Mouse (Mus musculus) heart, embryonic 11.5 days (tissue): Measurements from ENCODE around the gene Mri1. TPM values are rescaled to one million over a fixed set of nuclear protein-coding genes. Genes with fewer than 3 reads are reported as not detected.

Experiments
- ATAC-seq: fragments of 200-750 bp; cut with Nextera tagmentation; replicated peaks from 2 replicates; pipeline ENCODE4 v1.8.0; 2017; ENCODE audit warnings: moderate library complexity; ENCODE audit not compliant: insufficient number of reproducible peaks, low FRiP score, low TSS enrichment
- H3K27ac ChIP-seq: fragments of 300-500 bp; sonication (generic); 2 replicates; pipeline ENCODE4 v1.5.1; 2014; ENCODE audit warnings: mild to moderate bottlenecking, low read depth, low read length
- H3K27me3 ChIP-seq: fragments of 300-500 bp; sonication (generic); 2 replicates; pipeline ENCODE4 v1.6.1; 2014; ENCODE audit warnings: mild to moderate bottlenecking, low read length, mixed read lengths; ENCODE audit not compliant: control insufficient read depth, insufficient read depth
- H3K36me3 ChIP-seq: fragments of 300-500 bp; sonication (generic); 2 replicates; pipeline ENCODE4 v1.6.1; 2014; ENCODE audit warnings: mild to moderate bottlenecking, low read length, moderate library complexity, mixed read lengths; ENCODE audit not compliant: control insufficient read depth, insufficient read depth
- H3K4me1 ChIP-seq: fragments of 300-500 bp; sonication (generic); 2 replicates; pipeline ENCODE4 v1.6.1; 2014; ENCODE audit warnings: low read length; ENCODE audit not compliant: control insufficient read depth, insufficient read depth
- H3K4me2 ChIP-seq: fragments of 300-500 bp; sonication (generic); 2 replicates; pipeline ENCODE4 v1.6.1; 2014; ENCODE audit warnings: mild to moderate bottlenecking, moderate library complexity
- H3K4me3 ChIP-seq: fragments of 300-500 bp; sonication (generic); 2 replicates; pipeline ENCODE4 v1.5.1; 2014; ENCODE audit warnings: low read depth, low read length
- H3K9ac ChIP-seq: fragments of 300-500 bp; sonication (generic); 2 replicates; pipeline ENCODE4 v1.6.1; 2014; ENCODE audit warnings: mild to moderate bottlenecking, low read depth, low read length, moderate library complexity
- H3K9me3 ChIP-seq: fragments of 300-500 bp; sonication (generic); replicated peaks from 2 replicates; pipeline ENCODE4 v1.6.1; 2016; ENCODE audit warnings: low read length; ENCODE audit not compliant: control insufficient read depth
- WGBS: fragments of 180-500 bp; shearing (Covaris S2); extraction: QIAGEN DNeasy Blood & Tissue Kit; methylation state at CpG from one replicate; pipeline ENCODE4 v1.1.7; 2014; ENCODE audit not compliant: insufficient replicate concordance; 5-methylcytosine and 5-hydroxymethylcytosine counted together
- polyA plus RNA-seq: library from polyadenylated mRNA; unstranded; fragments of >200 nt; fragmentation: Nextera tagmentation; extraction: Ambion mirVana; gene quantifications from 2 replicates; pipeline ENCODE4 v1.2.1, GENCODE M21; 2014

Mri1 gene
- polyA plus RNA-seq, 1 experiment from 2014 or later = 50.7 TPM

DNA sequence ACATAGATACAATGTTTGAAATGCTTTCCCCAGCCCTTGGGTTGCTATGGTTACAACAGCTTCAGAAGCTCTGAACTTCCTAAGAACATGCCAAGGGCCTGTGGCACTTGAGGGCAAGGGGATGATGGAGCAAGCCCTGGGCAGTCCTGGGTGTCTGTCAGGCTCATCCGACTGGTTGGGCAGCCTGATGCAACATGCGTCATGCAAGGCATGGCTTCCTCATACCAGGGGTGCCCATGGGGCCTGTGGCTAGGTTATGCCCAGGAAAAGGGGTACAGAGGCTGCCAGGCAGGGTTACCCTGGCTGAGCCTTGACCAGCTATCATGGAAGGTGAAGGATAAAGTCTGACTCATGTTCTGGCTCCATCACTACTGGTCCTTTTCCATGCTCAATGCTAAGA, 24.1 kb downstream of the Mri1 start:
- H3K4me1 ChIP-seq = peaks cover 10% of the 10 kb centered on the region
- WGBS = 76% methylated on average over 2 of the region's 2 CpGs
- no peak overlapping the region for H3K9ac ChIP-seq
- peaks cover 9% of the 10 kb centered on the region for H3K36me3 ChIP-seq
- no peaks in the 10 kb centered on the region for H3K9me3 ChIP-seq
- ATAC-seq = no peak
- no peaks in the 10 kb centered on the region for H3K27me3 ChIP-seq
- no peak overlapping the region for H3K4me3 ChIP-seq
- H3K27ac ChIP-seq = no peak overlapping the region
- no peak overlapping the region for H3K4me2 ChIP-seq

DNA sequence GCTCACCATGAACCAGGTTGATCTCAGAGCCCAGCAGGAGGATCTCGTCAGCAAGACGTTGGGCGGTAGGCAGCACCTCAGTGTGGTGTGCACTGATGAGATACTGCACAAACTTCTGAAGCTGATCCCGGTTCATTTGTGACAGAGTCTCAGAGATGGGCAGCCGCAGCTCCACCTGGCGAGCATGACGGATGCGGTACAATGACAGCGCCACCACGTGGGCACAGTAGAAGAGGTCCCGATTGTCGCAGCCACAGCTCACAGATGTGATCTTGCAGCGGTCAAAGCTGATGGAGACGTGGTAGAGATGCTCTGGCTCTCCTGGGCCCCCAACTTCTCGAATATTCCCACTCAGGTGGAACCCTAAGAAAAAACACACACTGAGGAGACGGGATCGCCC, 26.4 kb downstream of the Mri1 start:
- no peaks in the 10 kb centered on the region for H3K9me3 ChIP-seq
- no peaks in the 10 kb centered on the region for H3K27me3 ChIP-seq
- peaks cover 15% of the 10 kb centered on the region for H3K36me3 ChIP-seq
- no peak overlapping the region for H3K9ac ChIP-seq
- H3K4me2 ChIP-seq = no peak overlapping the region
- 76% methylated on average over 17 of the region's 17 CpGs for WGBS
- peaks cover 3% of the 10 kb centered on the region for H3K4me1 ChIP-seq
- no peak overlapping the region for H3K4me3 ChIP-seq
- no peak for ATAC-seq
- no peak overlapping the region for H3K27ac ChIP-seq

GRCm38 (mm10) chr8:84223322-84224029, 33.6 kb downstream of the Mri1 start:
- ATAC-seq = no peak
- H3K27me3 ChIP-seq = no peaks in the 10 kb centered on the region
- no peaks in the 10 kb centered on the region for H3K4me1 ChIP-seq
- no peak overlapping the region for H3K4me2 ChIP-seq
- H3K36me3 ChIP-seq = peaks cover 29% of the 10 kb centered on the region
- no peak overlapping the region for H3K9ac ChIP-seq
- H3K9me3 ChIP-seq = no peaks in the 10 kb centered on the region
- H3K4me3 ChIP-seq = no peak overlapping the region
- WGBS = 85% methylated on average over 21 of the region's 21 CpGs
- no peak overlapping the region for H3K27ac ChIP-seq

GRCm38 (mm10) chr8:84222566-84223165, 34.5 kb downstream of the Mri1 start:
- Histone ChIP-seq H3K27ac (no peak overlapping the region), H3K4me3 (no peak overlapping the region), H3K4me2 (no peak overlapping the region), H3K9me3 (no peaks in the 10 kb centered on the region), H3K27me3 (no peaks in the 10 kb centered on the region), H3K4me1 (no peaks in the 10 kb centered on the region), H3K36me3 (peaks cover 29% of the 10 kb centered on the region), H3K9ac (no peak overlapping the region)
- 85% methylated on average over 9 of the region's 9 CpGs for whole genome bisulfite sequencing
- ATAC-seq = no peak

- no peak overlapping the region for H3K9ac ChIP-seq
- H3K36me3 ChIP-seq = peaks cover 30% of the 10 kb centered on the region
- H3K4me2 ChIP-seq = no peak overlapping the region
- H3K9me3 ChIP-seq = no peaks in the 10 kb centered on the region
- ATAC-seq = no peak
- no peak overlapping the region for H3K27ac ChIP-seq
- H3K4me3 ChIP-seq = no peak overlapping the region
- H3K27me3 ChIP-seq = no peaks in the 10 kb centered on the region
- H3K4me1 ChIP-seq = no peaks in the 10 kb centered on the region
- 63% methylated on average over 7 of the region's 7 CpGs for WGBS
These were observed 37.0 kb downstream of the Mri1 start for GRCm38 (mm10) chr8:84220105-84220504.

DNA sequence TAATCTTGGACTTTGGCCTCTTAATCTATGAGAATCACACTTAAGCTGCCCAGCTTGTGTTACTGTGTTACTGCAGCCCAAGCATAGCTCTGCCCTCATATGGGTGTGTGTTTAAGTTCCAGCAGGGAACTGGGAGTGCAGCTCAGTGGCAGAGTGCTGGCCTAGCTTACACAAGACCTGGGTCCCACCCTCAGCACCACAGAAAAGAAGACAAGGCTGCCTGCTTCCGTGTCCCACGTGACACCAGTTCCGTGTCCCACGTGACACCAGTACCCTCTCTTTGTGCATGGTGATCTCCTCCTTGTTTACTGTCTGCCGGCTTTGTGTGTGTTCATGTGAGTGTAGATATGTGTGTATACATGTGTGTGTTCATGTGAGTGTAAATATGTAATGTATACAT, 39.0 kb downstream of the Mri1 start:
- H3K4me1 ChIP-seq = no peaks in the 10 kb centered on the region
- 89% methylated on average over 5 of the region's 5 CpGs for WGBS
- no peak for ATAC-seq
- no peak overlapping the region for H3K4me3 ChIP-seq
- H3K4me2 ChIP-seq = no peak overlapping the region
- no peak overlapping the region for H3K27ac ChIP-seq
- H3K9me3 ChIP-seq = no peaks in the 10 kb centered on the region
- peaks cover 19% of the 10 kb centered on the region for H3K36me3 ChIP-seq
- no peaks in the 10 kb centered on the region for H3K27me3 ChIP-seq
- no peak overlapping the region for H3K9ac ChIP-seq

- Histone ChIP-seq H3K9ac (no peak overlapping the region), H3K9me3 (no peaks in the 10 kb centered on the region), H3K4me1 (no peaks in the 10 kb centered on the region), H3K4me2 (no peak overlapping the region), H3K27ac (no peak overlapping the region), H3K36me3 (peaks cover 17% of the 10 kb centered on the region), H3K4me3 (no peak overlapping the region), H3K27me3 (no peaks in the 10 kb centered on the region)
- 89% methylated on average over 11 of the region's 11 CpGs for WGBS
- ATAC-seq = no peak
These were observed 39.9 kb downstream of the Mri1 start for GRCm38 (mm10) chr8:84217206-84217605.

DNA sequence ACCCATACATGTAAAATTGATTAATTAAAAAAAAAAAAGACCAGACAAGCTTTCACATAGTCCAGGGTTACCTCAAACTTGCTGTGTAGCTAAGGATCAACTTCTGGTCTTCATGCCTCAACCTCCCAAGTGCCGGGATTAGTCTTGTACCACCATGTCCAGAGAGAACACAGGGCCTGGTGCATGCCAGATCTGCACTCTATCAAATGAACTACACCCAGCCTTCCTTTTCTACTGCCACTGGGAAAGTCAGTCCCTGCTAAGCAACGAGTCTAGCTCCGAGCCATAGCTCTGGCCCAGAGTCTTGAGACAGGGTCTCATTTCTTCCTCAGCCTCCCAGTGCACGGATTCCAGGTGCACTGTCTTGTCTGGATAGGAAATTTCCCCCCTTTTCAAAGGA, 43.8 kb downstream of the Mri1 start:
- Histone ChIP-seq H3K27me3 (no peaks in the 10 kb centered on the region), H3K4me3 (no peak overlapping the region), H3K4me2 (no peak overlapping the region), H3K27ac (no peak overlapping the region), H3K36me3 (peaks cover 30% of the 10 kb centered on the region), H3K4me1 (peaks cover 6% of the 10 kb centered on the region), H3K9ac (no peak overlapping the region), H3K9me3 (no peaks in the 10 kb centered on the region)
- WGBS = 85% methylated on average over 4 of the region's 4 CpGs
- ATAC-seq = no peak
